Mouse (Mus musculus) heart, embryonic 14.5 days (tissue): ENCODE data around the gene Mipep. TPM values are rescaled to one million over a fixed set of nuclear protein-coding genes. Genes with fewer than 3 reads are reported as not detected.

Experiments used
- ATAC-seq: fragments of 200-750 bp; cut with Nextera tagmentation; 2 replicates; pipeline ENCODE4 v1.8.0; 2017; ENCODE audit warnings: low read depth, moderate TSS enrichment; ENCODE audit not compliant: insufficient number of reproducible peaks, insufficient read depth, low FRiP score
- H3K27ac ChIP-seq, 2 experiments: fragments of 200-500 bp in 1 of 2; fragments of 300-500 bp in 1 of 2; sonication (generic) in 1 of 2; replicated peaks in 1 of 2; 2 replicates each; pipeline ENCODE4 v1.5.1; 2012 to 2014; ENCODE audit warnings: low read depth in 2 of 2, low read length in 2 of 2, control low read depth in 1 of 2, mild to moderate bottlenecking in 1 of 2, mixed read lengths in 1 of 2; ENCODE audit not compliant: control insufficient read depth in 1 of 2, insufficient read depth in 1 of 2
- H3K27me3 ChIP-seq: fragments of 300-500 bp; sonication (generic); 2 replicates; pipeline ENCODE4 v1.6.1; 2014; ENCODE audit warnings: mild to moderate bottlenecking, low read length, control low read depth; ENCODE audit not compliant: control insufficient read depth, insufficient read depth
- H3K36me3 ChIP-seq: fragments of 300-500 bp; sonication (generic); 2 replicates; pipeline ENCODE4 v1.6.1; 2014; ENCODE audit warnings: mild to moderate bottlenecking, control low read depth, low read length, mixed read lengths; ENCODE audit not compliant: control insufficient read depth, insufficient read depth
- H3K4me1 ChIP-seq, 2 experiments: fragments of 200-500 bp in 1 of 2; fragments of 300-500 bp in 1 of 2; sonication (generic) in 1 of 2; 2 replicates each; pipeline ENCODE4 v1.6.1; 2012 to 2014; ENCODE audit warnings: low read length in 2 of 2, control low read depth in 1 of 2, mixed read lengths in 1 of 2; ENCODE audit not compliant: control insufficient read depth in 2 of 2, insufficient read depth in 2 of 2
- H3K4me2 ChIP-seq: fragments of 300-500 bp; sonication (generic); 2 replicates; pipeline ENCODE4 v1.6.1; 2014; ENCODE audit warnings: mild to moderate bottlenecking, low read length
- H3K4me3 ChIP-seq, 2 experiments: fragments of 200-500 bp in 1 of 2; fragments of 300-500 bp in 1 of 2; sonication (generic) in 1 of 2; 2 replicates each; pipeline ENCODE4 v1.5.1; 2012 to 2014; ENCODE audit warnings: low read length in 2 of 2, mild to moderate bottlenecking in 2 of 2, control low read depth in 1 of 2, low read depth in 1 of 2, moderate library complexity in 1 of 2; ENCODE audit not compliant: control insufficient read depth in 1 of 2, insufficient read depth in 1 of 2
- H3K9ac ChIP-seq: fragments of 300-500 bp; sonication (generic); 2 replicates; pipeline ENCODE4 v1.6.1; 2014; ENCODE audit warnings: mild to moderate bottlenecking, low read length
- H3K9me3 ChIP-seq: fragments of 300-500 bp; sonication (generic); 2 replicates; pipeline ENCODE4 v1.6.1; 2016; ENCODE audit warnings: low read length, control low read depth; ENCODE audit not compliant: control insufficient read depth
- WGBS: fragments of 180-500 bp; shearing (Covaris S2); extraction: QIAGEN DNeasy Blood & Tissue Kit; methylation state at CpG from one replicate; pipeline ENCODE4 v1.1.7; 2014; 5-methylcytosine and 5-hydroxymethylcytosine counted together
- polyA plus RNA-seq: library from polyadenylated mRNA; unstranded; fragments of >200 nt; fragmentation: Nextera tagmentation; extraction: Ambion mirVana; gene quantifications from 2 replicates; pipeline ENCODE4 v1.2.1, GENCODE M21; 2014

Mipep gene
- 33.4 and 37.3 TPM in 2 replicates for polyA plus RNA-seq

GRCm38 (mm10) chr14:60784427-60785315 lies at the start of gene Mipep:
Gene Mipep, plus strand, starts transcription at chr14:60784573.
- peak; percentile 68 for ATAC-seq
- Histone ChIP-seq H3K9me3 (no peaks in the 10 kb centered on the region), H3K27ac (peak within 1 kb of the TSS in 1 of 2 experiments; percentile 59; a peak in 1 of 4 replicates), H3K9ac (peak within 1 kb of the TSS; percentile 82), H3K27me3 (no peaks in the 10 kb centered on the region), H3K36me3 (peaks cover 10% of the 10 kb centered on the region; the same call in 1 of the 2 replicates), H3K4me2 (peak within 1 kb of the TSS; percentile 80), H3K4me3 (peak within 1 kb of the TSS; percentile 80 to 86), H3K4me1 (peaks cover 0 to 8% of the 10 kb centered on the region in 2 experiments; a peak in 1 of 4 replicates)
- under 1% methylated on average over 49 of the region's 61 CpGs for WGBS

GRCm38 (mm10) chr14:60735206-60735605 lies 49.2 kb upstream of the Mipep start:
- no peaks in the 10 kb centered on the region for H3K36me3 ChIP-seq
- peak overlapping the region; percentile 6 to 18; a peak in 3 of 4 replicates for H3K4me3 ChIP-seq
- ATAC-seq, result no peak
- H3K9me3 ChIP-seq, result no peaks in the 10 kb centered on the region
- H3K27me3 ChIP-seq, result no peaks in the 10 kb centered on the region
- peaks cover 38 to 70% of the 10 kb centered on the region in 2 experiments for H3K4me1 ChIP-seq
- peak overlapping the region; percentile 74 to 94 for H3K27ac ChIP-seq
- peak overlapping the region; percentile 66 for H3K9ac ChIP-seq
- peak overlapping the region; percentile 67 for H3K4me2 ChIP-seq
- WGBS, result 29% methylated on average over 5 of the region's 5 CpGs

- Histone ChIP-seq H3K4me2 (peak overlapping the region; percentile 67), H3K27me3 (no peaks in the 10 kb centered on the region), H3K9ac (peak overlapping the region; percentile 66), H3K36me3 (no peaks in the 10 kb centered on the region), H3K4me1 (peaks cover 46 to 78% of the 10 kb centered on the region in 2 experiments), H3K27ac (peak overlapping the region; percentile 74 to 94), H3K4me3 (peak overlapping the region in 1 of 2 experiments; percentile 7; a peak in 2 of 4 replicates), H3K9me3 (no peaks in the 10 kb centered on the region)
- no peak for ATAC-seq
- 31% methylated on average over 13 of the region's 13 CpGs for WGBS
Observed at GRCm38 (mm10) chr14:60735848-60736547, 48.4 kb upstream of the Mipep start.

- H3K27me3 ChIP-seq, result no peaks in the 10 kb centered on the region
- ATAC-seq, result no peak
- peak overlapping the region; percentile 66 for H3K9ac ChIP-seq
- H3K4me3 ChIP-seq, result peak overlapping the region in 1 of 2 experiments; percentile 7; a peak in 1 of 4 replicates
- H3K36me3 ChIP-seq, result no peaks in the 10 kb centered on the region
- WGBS, result 9% methylated on average over 4 of the region's 4 CpGs
- H3K9me3 ChIP-seq, result no peaks in the 10 kb centered on the region
- peak overlapping the region; percentile 67 for H3K4me2 ChIP-seq
- H3K27ac ChIP-seq, result peak overlapping the region; percentile 59 to 94
- H3K4me1 ChIP-seq, result peaks cover 52 to 85% of the 10 kb centered on the region in 2 experiments
Observed at GRCm38 (mm10) chr14:60736591-60737192, 47.7 kb upstream of the Mipep start.

GRCm38 (mm10) chr14:60737202-60737611 lies 47.2 kb upstream of the Mipep start:
- peaks cover 55 to 87% of the 10 kb centered on the region in 2 experiments for H3K4me1 ChIP-seq
- H3K36me3 ChIP-seq, result no peaks in the 10 kb centered on the region
- ATAC-seq, result no peak
- WGBS, result 21% methylated on average over 7 of the region's 7 CpGs
- no peaks in the 10 kb centered on the region for H3K9me3 ChIP-seq
- peak overlapping the region; percentile 66 for H3K9ac ChIP-seq
- no peaks in the 10 kb centered on the region for H3K27me3 ChIP-seq
- peak overlapping the region; percentile 86 to 94 for H3K27ac ChIP-seq
- H3K4me3 ChIP-seq, result no peak overlapping the region
- H3K4me2 ChIP-seq, result peak overlapping the region; percentile 67

GRCm38 (mm10) chr14:60738434-60738938 lies 45.9 kb upstream of the Mipep start:
- Histone ChIP-seq H3K4me2 (peak overlapping the region; percentile 11; the same call in 1 of the 2 replicates), H3K9ac (peak overlapping the region; percentile 44; the same call in 1 of the 2 replicates), H3K27me3 (no peaks in the 10 kb centered on the region), H3K4me3 (no peak overlapping the region), H3K36me3 (no peaks in the 10 kb centered on the region), H3K27ac (peak overlapping the region; percentile 79 to 94), H3K4me1 (peaks cover 65 to 96% of the 10 kb centered on the region in 2 experiments), H3K9me3 (no peaks in the 10 kb centered on the region)
- WGBS, result 54% methylated on average over 10 of the region's 10 CpGs
- no peak for ATAC-seq

- no peaks in the 10 kb centered on the region for H3K27me3 ChIP-seq
- H3K4me3 ChIP-seq, result no peak overlapping the region
- no peak overlapping the region for H3K4me2 ChIP-seq
- peaks cover 61 to 97% of the 10 kb centered on the region in 2 experiments for H3K4me1 ChIP-seq
- 10% methylated on average over 8 of the region's 9 CpGs for WGBS
- no peak for ATAC-seq
- H3K36me3 ChIP-seq, result no peaks in the 10 kb centered on the region
- no peaks in the 10 kb centered on the region for H3K9me3 ChIP-seq
- peak overlapping the region in 1 of 2 experiments; percentile 94; a peak in 2 of 4 replicates for H3K27ac ChIP-seq
- H3K9ac ChIP-seq, result 0 out of 2 replicates have a peak overlapping the region, but pooled peaks have one; percentile 44
Observed at GRCm38 (mm10) chr14:60739155-60739554, 45.2 kb upstream of the Mipep start.
